Mouse (Mus musculus): ENCODE data around the gene Celf2. TPM values are rescaled to one million over a fixed set of nuclear protein-coding genes. Genes with fewer than 3 reads are reported as not detected.
"Not testable (repeated sequence)": the region's sequence is repeated elsewhere in the genome, so short reads cannot be mapped to it uniquely, and the experiment has no call there.

Gene Celf2
- polyA plus RNA-seq (2021), result 25.2 TPM

- H3K27me3 ChIP-seq; in situ Hi-C loops (cut with MboI; ENCODE audit: low pct_unique_long_range_greater_than_20kb); POLR2A ChIA-PET; DNase-seq (ENCODE audit: low read depth, low spot score); ATAC-seq; CTCF ChIA-PET: not testable (repeated sequence)
Measured at GRCm38 (mm10) chr2:7509463-7509862, at the start of gene Celf2. Celf2 (minus strand) TSS chr2:7509563.

GRCm38 (mm10) chr2:7555144-7555892 is 46.0 kb upstream of the Celf2 start:
- H3K27me3 ChIP-seq, result no peaks in the 10 kb centered on the region
- DNase-seq (ENCODE audit: low read depth, low spot score) (no peak), ATAC-seq (no peak)
- in situ Hi-C loops (cut with MboI; ENCODE audit: low pct_unique_long_range_greater_than_20kb), result no loop called here
- TF ChIP-seq CTCF (IDR thresholded peaks at IDR 0.05), result no peak
- POLR2A ChIA-PET, result no interaction called here
- CTCF ChIA-PET, result interaction anchor here (1.2 kb wide), 1 partner anchor 74 kb away, joined by 4 read pairs; no protein-coding TSS in a partner anchor

GRCm38 (mm10) chr2:7554601-7555000 is 45.2 kb upstream of the Celf2 start:
- in situ Hi-C loops (cut with MboI; ENCODE audit: low pct_unique_long_range_greater_than_20kb), result no loop called here
- DNase-seq (ENCODE audit: low read depth, low spot score), result no peak
- ATAC-seq, result no peak
- H3K27me3 ChIP-seq, result no peaks in the 10 kb centered on the region
- no peak for TF ChIP-seq CTCF (IDR thresholded peaks at IDR 0.05)
- ChIA-PET POLR2A (no interaction called here), CTCF (interaction anchor here (1.2 kb wide), 1 partner anchor 73 kb away, joined by 4 read pairs; no protein-coding TSS in a partner anchor)

- no peaks in the 10 kb centered on the region for H3K27me3 ChIP-seq
- DNase-seq (ENCODE audit: low read depth, low spot score), result peak; percentile 35
- no peak for TF ChIP-seq CTCF (IDR thresholded peaks at IDR 0.05)
- CTCF ChIA-PET, result interaction anchor here (1.5 kb wide), 1 partner anchor 11 kb away, joined by 7 read pairs; no protein-coding TSS in a partner anchor
- in situ Hi-C loops (cut with MboI; ENCODE audit: low pct_unique_long_range_greater_than_20kb), result no loop called here
- POLR2A ChIA-PET, result interaction anchor here (0.6 to 0.7 kb wide), 2 partner anchors 192 to 437 kb away, joined by 3 read pairs; no protein-coding TSS in a partner anchor
- peak; percentile 84 for ATAC-seq
Measured at GRCm38 (mm10) chr2:7552887-7553286, 43.5 kb upstream of the Celf2 start.

GRCm38 (mm10) chr2:7548886-7549285 is 39.5 kb upstream of the Celf2 start:
- no peak for ATAC-seq
- POLR2A ChIA-PET, result no interaction called here
- in situ Hi-C loops (cut with MboI; ENCODE audit: low pct_unique_long_range_greater_than_20kb), result no loop called here
- CTCF ChIA-PET, result no interaction called here
- H3K27me3 ChIP-seq, result no peaks in the 10 kb centered on the region
- no peak for TF ChIP-seq CTCF (IDR thresholded peaks at IDR 0.05)
- DNase-seq (ENCODE audit: low read depth, low spot score), result no peak

- no peak for ATAC-seq
- ChIA-PET POLR2A (no interaction called here), CTCF (interaction anchor here (1.7 kb wide), 1 partner anchor 20 kb away, joined by 5 read pairs; no protein-coding TSS in a partner anchor)
- H3K27me3 ChIP-seq, result no peaks in the 10 kb centered on the region
- DNase-seq (ENCODE audit: low read depth, low spot score), result no peak
- no peak for TF ChIP-seq CTCF (IDR thresholded peaks at IDR 0.05)
- in situ Hi-C loops (cut with MboI; ENCODE audit: low pct_unique_long_range_greater_than_20kb), result no loop called here
Measured at GRCm38 (mm10) chr2:7534615-7535204, 25.3 kb upstream of the Celf2 start.

GRCm38 (mm10) chr2:7534195-7534594 is 24.8 kb upstream of the Celf2 start:
- in situ Hi-C loops (cut with MboI; ENCODE audit: low pct_unique_long_range_greater_than_20kb), result no loop called here

GRCm38 (mm10) chr2:7531185-7531960 is 22.0 kb upstream of the Celf2 start:
- CTCF ChIA-PET, result interaction anchor here (1.3 kb wide), 1 partner anchor 9 kb away, joined by 3 read pairs; no protein-coding TSS in a partner anchor
- ATAC-seq, result no peak
- TF ChIP-seq CTCF (IDR thresholded peaks at IDR 0.05), result no peak
- in situ Hi-C loops (cut with MboI; ENCODE audit: low pct_unique_long_range_greater_than_20kb), result no loop called here
- DNase-seq (ENCODE audit: low read depth, low spot score), result no peak
- no peaks in the 10 kb centered on the region for H3K27me3 ChIP-seq
- POLR2A ChIA-PET, result no interaction called here

More at GRCm38 (mm10) chr2:7534195-7534594, 24.8 kb upstream of the Celf2 start:
- no peak for DNase-seq (ENCODE audit: low read depth, low spot score)
- ChIA-PET CTCF (interaction anchor here (1.7 kb wide), 1 partner anchor 20 kb away, joined by 5 read pairs; no protein-coding TSS in a partner anchor), POLR2A (no interaction called here)
- H3K27me3 ChIP-seq, result no peaks in the 10 kb centered on the region
- no peak for TF ChIP-seq CTCF (IDR thresholded peaks at IDR 0.05)
- ATAC-seq, result no peak

- ATAC-seq (no peak), DNase-seq (ENCODE audit: low read depth, low spot score) (no peak)
- TF ChIP-seq CTCF (IDR thresholded peaks at IDR 0.05), result no peak
- no peaks in the 10 kb centered on the region for H3K27me3 ChIP-seq
- ChIA-PET POLR2A (no interaction called here), CTCF (interaction anchor here (1.3 kb wide), 1 partner anchor 8 kb away, joined by 3 read pairs; no protein-coding TSS in a partner anchor)
- in situ Hi-C loops (cut with MboI; ENCODE audit: low pct_unique_long_range_greater_than_20kb), result no loop called here
Measured at GRCm38 (mm10) chr2:7530461-7531184, 21.3 kb upstream of the Celf2 start.

GRCm38 (mm10) chr2:7529637-7530036 is 20.3 kb upstream of the Celf2 start:
- ATAC-seq (no peak), DNase-seq (ENCODE audit: low read depth, low spot score) (no peak)
- ChIA-PET CTCF (interaction anchor here (1.3 kb wide), 1 partner anchor 11 kb away, joined by 3 read pairs; no protein-coding TSS in a partner anchor), POLR2A (interaction anchor here (0.7 kb wide), 1 partner anchor 26 kb away, joined by 7 read pairs; no protein-coding TSS in a partner anchor)
- no peaks in the 10 kb centered on the region for H3K27me3 ChIP-seq
- in situ Hi-C loops (cut with MboI; ENCODE audit: low pct_unique_long_range_greater_than_20kb), result no loop called here
- no peak for TF ChIP-seq CTCF (IDR thresholded peaks at IDR 0.05)

All from Patski (cell line).